Mouse (Mus musculus) liver, postnatal 0 days (tissue): ENCODE measurements around the gene Gtf3c6.

Experiments used
- CTCF ChIP-seq: sonication (generic); IDR thresholded peaks from 2 replicates; pipeline ENCODE4 v1.5.1; 2016; ENCODE audit warnings: antibody characterized with exemption, low read depth
- EP300 ChIP-seq: IDR thresholded peaks from 2 replicates; pipeline ENCODE4 v1.6.1; 2016; ENCODE audit warnings: antibody characterized with exemption, low read depth, mild to moderate bottlenecking

GRCm38 (mm10) chr10:40258401-40258966 lies 576 bp upstream of the Gtf3c6 start:
- TF ChIP-seq EP300 = no peak
- TF ChIP-seq CTCF = peak; percentile 68
